Mouse (Mus musculus): Measurements from ENCODE around the gene Megf11. TPM values are rescaled to one million over a fixed set of nuclear protein-coding genes. Genes with fewer than 3 reads are reported as not detected.
A peak's percentile ranks its signal among the peaks of the same experiment; 100 is the strongest.

Megf11 gene
- polyA plus RNA-seq, 1 experiment from 2014 or later: 12.5 TPM

DNA sequence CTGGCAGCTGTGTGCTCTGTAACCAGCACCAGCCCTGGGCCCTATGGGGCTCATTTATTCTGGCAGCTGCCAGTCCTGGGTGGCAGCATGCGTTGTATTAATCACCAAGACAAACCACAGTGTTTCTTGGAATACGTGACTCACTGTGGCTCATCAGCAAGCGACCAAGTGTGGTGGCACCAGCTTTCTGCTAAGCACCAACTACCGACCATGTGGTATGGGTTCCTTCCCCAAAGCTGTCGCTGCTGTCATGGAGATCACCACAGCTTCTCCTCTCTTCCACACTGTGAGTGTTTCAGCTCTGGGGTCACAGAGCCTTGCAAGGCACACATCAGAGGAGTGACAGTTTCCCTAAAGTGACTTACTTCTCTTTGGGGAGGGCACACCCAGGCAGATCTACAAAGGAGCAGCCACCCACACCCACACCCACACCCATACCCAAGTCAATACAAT, 178.9 kb downstream of the Megf11 start:
- Histone ChIP-seq H3K4me3 (no peak overlapping the region), H3K9me3 (peaks cover 9% of the 10 kb centered on the region), H3K27ac (no peak overlapping the region), H3K36me3 (no peaks in the 10 kb centered on the region), H3K4me1 (0 out of 2 replicates have a peak, but pooled peaks cover 6% of the 10 kb centered on the region), H3K27me3 (replicated peaks) (no peaks in the 10 kb centered on the region), H3K4me2 (replicated peaks) (no peak overlapping the region), H3K9ac (no peak overlapping the region)
- 81% methylated on average over 5 of the region's 5 CpGs for WGBS
- ATAC-seq (ENCODE audit: low FRiP score, low read depth): no peak

DNA sequence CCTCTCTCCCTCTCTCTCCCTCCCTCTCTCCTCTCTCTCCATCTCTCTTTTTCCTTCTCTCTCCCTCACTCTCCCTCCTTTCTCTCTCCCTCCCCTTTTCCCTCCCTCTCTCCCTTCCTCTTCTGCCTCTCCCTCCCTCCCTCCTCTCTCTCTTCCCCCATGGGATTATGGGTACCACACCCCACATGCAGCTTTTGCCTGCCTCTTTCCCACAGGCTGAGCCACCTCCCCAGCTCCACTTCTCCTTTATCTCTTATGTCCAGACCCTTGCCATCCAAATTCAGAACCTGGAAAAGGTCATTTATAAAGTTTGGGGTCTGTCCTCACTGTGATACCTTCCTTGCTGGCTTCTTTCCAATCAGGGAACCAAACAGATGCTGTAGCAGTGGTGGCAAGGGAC, 180.5 kb downstream of the Megf11 start:
- peaks cover 9% of the 10 kb centered on the region; the same call in 1 of the 2 replicates for H3K4me1 ChIP-seq
- peaks cover 9% of the 10 kb centered on the region for H3K9me3 ChIP-seq
- no peak overlapping the region for H3K4me2 ChIP-seq (replicated peaks)
- no peaks in the 10 kb centered on the region for H3K27me3 ChIP-seq (replicated peaks)
- no peak overlapping the region for H3K4me3 ChIP-seq
- no peak overlapping the region for H3K27ac ChIP-seq
- ATAC-seq (ENCODE audit: low FRiP score, low read depth): no peak
- H3K9ac ChIP-seq: no peak overlapping the region
- no peaks in the 10 kb centered on the region for H3K36me3 ChIP-seq

DNA sequence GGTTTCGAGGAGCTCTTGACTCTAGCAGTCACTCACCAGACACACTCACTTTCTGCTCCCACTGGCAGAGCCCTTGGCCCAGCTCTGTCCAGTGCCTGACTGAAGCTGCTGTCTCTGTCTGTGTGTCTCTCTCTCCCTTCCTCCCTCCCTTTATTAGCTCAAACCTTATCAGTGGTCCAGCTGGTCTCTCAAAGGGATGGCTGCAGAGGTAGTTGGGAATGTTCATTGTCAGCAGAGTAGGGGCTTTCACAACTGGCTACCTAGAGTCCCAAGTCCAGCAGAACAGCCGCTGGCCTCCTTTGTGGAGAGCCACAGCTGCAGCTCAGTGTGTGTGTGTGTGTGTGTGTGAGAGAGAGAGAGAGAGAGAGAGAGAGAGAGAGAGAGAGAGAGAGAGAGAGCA, 180.9 kb downstream of the Megf11 start:
- ATAC-seq (ENCODE audit: low FRiP score, low read depth): no peak
- Histone ChIP-seq H3K27ac (no peak overlapping the region), H3K4me1 (peaks cover 9% of the 10 kb centered on the region; the same call in 1 of the 2 replicates), H3K9me3 (peaks cover 9% of the 10 kb centered on the region), H3K4me3 (no peak overlapping the region), H3K27me3 (replicated peaks) (no peaks in the 10 kb centered on the region), H3K4me2 (replicated peaks) (no peak overlapping the region), H3K36me3 (no peaks in the 10 kb centered on the region), H3K9ac (no peak overlapping the region)
- 69% methylated on average over 2 of the region's 2 CpGs for WGBS

DNA sequence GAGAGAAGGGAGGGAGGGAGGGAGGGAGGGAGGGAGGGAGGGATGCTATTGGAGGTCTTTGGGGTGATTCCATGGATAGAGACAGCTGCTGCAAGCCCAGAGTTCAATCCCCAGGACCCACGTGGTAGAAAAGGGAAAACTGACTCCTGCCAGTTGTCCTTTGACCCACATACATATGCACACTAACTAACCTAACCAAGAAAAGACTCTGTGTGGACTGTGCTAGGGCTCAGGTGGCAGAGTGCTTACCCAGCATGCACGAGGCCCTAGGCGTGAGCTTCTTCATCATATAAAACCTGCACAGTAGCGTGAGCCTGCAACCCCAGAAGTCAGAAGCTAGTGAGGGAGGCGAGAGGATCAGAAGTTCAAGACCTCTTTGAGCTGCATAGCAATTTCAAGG, 182.1 kb downstream of the Megf11 start:
- H3K4me1 ChIP-seq: peaks cover 9% of the 10 kb centered on the region; the same call in 1 of the 2 replicates
- 66% methylated on average over 5 of the region's 5 CpGs for WGBS
- no peak overlapping the region for H3K4me2 ChIP-seq (replicated peaks)
- H3K27ac ChIP-seq: no peak overlapping the region
- peaks cover 9% of the 10 kb centered on the region for H3K9me3 ChIP-seq
- H3K36me3 ChIP-seq: no peaks in the 10 kb centered on the region
- H3K27me3 ChIP-seq (replicated peaks): no peaks in the 10 kb centered on the region
- no peak for ATAC-seq (ENCODE audit: low FRiP score, low read depth)
- no peak overlapping the region for H3K4me3 ChIP-seq
- no peak overlapping the region for H3K9ac ChIP-seq

DNA sequence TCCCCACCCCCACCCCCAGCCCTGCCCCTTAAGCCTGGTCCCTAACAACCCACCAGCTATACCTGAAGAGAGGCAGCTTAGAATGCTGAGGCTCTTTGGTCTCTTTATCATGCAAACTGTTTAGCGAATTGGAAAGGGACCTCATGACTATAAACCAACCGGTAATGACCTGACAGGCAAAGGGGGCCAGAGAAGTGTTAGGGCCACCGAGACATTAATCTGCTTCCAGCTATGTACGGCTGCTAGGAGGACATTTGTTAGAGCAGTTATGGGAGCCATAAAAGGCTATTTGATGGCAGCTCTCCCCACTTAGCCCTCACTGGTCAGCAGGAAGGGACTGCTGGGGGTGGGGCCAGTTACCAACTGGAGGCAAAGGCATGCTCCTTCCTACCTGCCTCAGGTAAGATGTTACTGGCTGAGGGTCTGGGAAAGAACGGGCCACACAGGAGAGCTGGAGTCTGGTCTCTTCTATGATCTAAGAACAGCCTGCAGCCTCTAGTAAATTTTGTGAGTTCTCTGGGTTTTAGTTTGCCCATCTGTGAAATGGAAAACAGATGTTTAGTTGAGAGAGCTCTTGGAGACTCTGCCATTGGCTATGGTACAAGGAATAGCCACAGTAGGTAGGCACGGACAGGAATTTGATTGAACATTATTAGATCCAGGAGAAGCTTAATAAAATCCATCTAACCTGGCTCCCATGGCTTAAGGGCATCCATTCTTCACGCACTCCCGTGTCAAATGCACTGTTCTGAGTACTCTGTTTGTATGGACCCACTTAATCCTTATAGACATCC, 183.2 kb downstream of the Megf11 start:
- Histone ChIP-seq H3K9me3 (no peaks in the 10 kb centered on the region), H3K36me3 (no peaks in the 10 kb centered on the region), H3K27ac (no peak overlapping the region), H3K27me3 (replicated peaks) (no peaks in the 10 kb centered on the region), H3K4me2 (replicated peaks) (no peak overlapping the region), H3K9ac (no peak overlapping the region), H3K4me1 (peaks cover 9% of the 10 kb centered on the region; the same call in 1 of the 2 replicates), H3K4me3 (no peak overlapping the region)
- no peak for ATAC-seq (ENCODE audit: low FRiP score, low read depth)
- 34% methylated on average over 8 of the region's 8 CpGs for WGBS

DNA sequence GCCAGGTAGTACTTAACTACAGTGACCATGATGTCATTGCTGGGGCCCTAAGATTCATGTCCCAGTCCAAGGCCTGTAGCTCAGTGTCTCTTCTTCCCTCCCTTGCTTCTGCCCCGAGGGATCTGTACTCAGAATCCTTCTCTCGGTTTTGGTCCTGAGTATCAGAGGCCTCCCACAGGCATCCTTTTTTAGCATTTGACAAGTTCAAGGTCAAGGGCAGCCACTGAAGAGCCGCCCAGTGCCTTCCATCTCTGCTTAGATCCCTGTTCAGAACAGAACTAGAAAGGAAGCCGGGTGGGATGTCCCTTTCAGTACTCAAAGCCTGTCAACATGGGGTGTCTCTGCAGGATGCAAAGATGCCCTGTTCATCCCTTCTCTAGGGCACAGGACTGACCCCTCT, 185.0 kb downstream of the Megf11 start:
- Histone ChIP-seq H3K27ac (no peak overlapping the region), H3K27me3 (replicated peaks) (no peaks in the 10 kb centered on the region), H3K4me3 (no peak overlapping the region), H3K4me1 (peaks cover 9% of the 10 kb centered on the region), H3K9me3 (no peaks in the 10 kb centered on the region), H3K36me3 (no peaks in the 10 kb centered on the region), H3K4me2 (replicated peaks) (no peak overlapping the region), H3K9ac (no peak overlapping the region)
- no peak for ATAC-seq (ENCODE audit: low FRiP score, low read depth)
- 58% methylated on average over 4 of the region's 4 CpGs for WGBS

DNA sequence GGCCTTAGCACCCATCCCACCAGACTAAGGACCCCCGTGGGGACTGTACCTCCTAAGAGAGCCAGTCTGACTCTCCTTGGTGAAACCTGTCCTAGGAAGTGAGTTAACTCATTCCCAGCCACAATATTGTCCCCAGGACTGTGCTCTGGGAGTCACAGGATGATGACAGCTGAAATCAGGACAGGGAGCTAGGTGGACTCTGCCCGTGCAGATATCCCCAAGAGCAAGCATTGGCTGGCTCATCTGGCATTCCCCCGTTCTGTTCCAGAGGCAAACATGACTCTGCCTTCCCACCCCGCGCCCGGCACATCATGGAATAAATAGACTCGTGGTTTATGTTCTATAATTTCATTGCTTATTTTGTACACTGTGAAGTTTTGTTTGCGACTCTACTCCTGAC, 185.7 kb downstream of the Megf11 start:
- Histone ChIP-seq H3K9ac (no peak overlapping the region), H3K4me1 (peaks cover 11% of the 10 kb centered on the region), H3K4me3 (no peak overlapping the region), H3K9me3 (no peaks in the 10 kb centered on the region), H3K27me3 (replicated peaks) (no peaks in the 10 kb centered on the region), H3K27ac (no peak overlapping the region), H3K4me2 (replicated peaks) (no peak overlapping the region), H3K36me3 (no peaks in the 10 kb centered on the region)
- WGBS: 91% methylated on average over 8 of the region's 8 CpGs
- no peak for ATAC-seq (ENCODE audit: low FRiP score, low read depth)

DNA sequence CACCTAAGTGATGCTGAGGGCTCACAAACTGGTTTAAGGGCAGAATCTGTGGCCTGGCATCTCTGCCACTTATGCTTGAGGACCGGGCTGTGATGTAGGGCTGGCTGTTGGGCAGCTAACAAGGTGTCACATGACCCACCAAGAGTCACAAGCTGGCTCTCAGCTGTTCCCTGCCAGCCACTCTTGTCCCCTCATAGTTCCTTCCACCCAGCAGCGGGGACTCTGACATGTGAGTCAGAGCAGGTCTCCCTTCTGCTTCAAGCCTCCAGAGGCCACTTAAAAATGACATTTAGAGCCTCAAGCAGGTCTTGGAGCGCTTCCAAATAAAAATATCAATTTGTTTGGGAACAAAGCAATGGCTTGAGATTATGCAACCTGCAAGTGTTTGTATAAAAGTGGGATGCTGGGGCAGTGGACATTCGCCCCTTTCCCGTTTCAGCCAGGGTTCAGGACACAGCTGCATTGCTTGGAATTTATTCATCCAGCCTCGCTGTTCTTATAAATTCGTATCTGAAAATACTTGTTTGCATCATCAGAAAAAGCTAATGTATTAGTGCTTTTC, 187.3 kb downstream of the Megf11 start:
- H3K36me3 ChIP-seq: no peaks in the 10 kb centered on the region
- no peaks in the 10 kb centered on the region for H3K9me3 ChIP-seq
- H3K27me3 ChIP-seq (replicated peaks): no peaks in the 10 kb centered on the region
- no peak overlapping the region for H3K4me2 ChIP-seq (replicated peaks)
- peaks cover 21% of the 10 kb centered on the region for H3K4me1 ChIP-seq
- no peak overlapping the region for H3K9ac ChIP-seq
- no peak overlapping the region for H3K27ac ChIP-seq
- WGBS: 81% methylated on average over 7 of the region's 7 CpGs
- H3K4me3 ChIP-seq: no peak overlapping the region
- no peak for ATAC-seq (ENCODE audit: low FRiP score, low read depth)

DNA sequence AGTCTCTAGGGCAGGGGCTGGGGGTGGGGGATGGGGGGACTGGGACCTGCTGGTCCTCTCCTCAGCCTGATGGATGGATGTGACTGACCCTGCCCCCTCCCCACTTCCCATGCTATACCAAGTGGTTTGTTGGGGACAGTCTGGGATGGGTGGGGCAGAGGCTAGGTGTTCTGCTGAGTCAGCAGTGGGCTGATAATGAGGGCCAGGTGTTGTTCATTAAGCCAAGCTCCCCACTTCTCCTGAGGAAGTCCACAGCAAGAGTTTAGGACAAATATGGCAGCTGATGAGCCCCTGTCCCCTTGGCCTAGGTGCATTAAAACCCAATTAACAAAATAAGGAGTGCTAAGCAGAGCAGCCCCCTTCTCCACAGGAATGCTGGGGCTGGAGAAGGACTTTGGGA, 190.2 kb downstream of the Megf11 start:
- H3K4me2 ChIP-seq (replicated peaks): no peak overlapping the region
- no peak overlapping the region for H3K9ac ChIP-seq
- H3K36me3 ChIP-seq: no peaks in the 10 kb centered on the region
- no peak for ATAC-seq (ENCODE audit: low FRiP score, low read depth)
- no peak overlapping the region for H3K4me3 ChIP-seq
- no peaks in the 10 kb centered on the region for H3K9me3 ChIP-seq
- H3K27me3 ChIP-seq (replicated peaks): no peaks in the 10 kb centered on the region
- H3K4me1 ChIP-seq: peaks cover 13% of the 10 kb centered on the region
- no peak overlapping the region for H3K27ac ChIP-seq

DNA sequence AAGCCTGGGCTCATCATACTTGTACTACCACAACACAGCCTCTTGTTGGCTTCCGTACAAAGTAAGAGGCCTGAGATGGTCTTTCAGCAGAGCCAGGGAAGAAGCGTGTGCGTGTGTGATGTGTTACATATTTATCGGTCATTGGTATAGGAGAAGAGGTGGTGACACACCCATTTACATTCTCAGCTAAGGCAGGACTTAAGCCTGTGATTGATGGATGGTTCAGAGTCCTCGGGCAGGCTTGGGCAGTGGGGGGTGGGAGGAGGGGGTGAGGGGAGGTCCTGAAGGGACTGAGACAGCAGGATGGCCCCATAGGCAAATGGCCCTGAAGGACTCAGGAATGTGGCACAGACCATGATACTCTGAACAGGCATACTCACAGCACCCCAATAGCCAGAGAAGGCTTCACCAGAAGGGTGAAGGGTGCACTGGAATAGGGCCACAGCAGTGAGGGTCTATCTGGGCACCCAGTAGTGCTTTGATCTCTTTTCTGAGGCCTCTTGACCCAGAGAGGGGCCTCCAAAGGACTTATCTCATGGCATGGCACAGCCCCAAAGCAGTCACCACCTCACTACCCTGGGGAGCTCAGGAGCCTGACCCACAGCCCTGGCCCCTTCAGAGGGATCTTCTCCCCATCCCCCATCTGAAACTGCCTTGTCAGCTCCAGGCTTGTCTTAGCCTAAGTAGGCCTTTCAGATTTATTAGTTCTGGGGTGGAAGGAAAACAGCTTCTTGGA, 190.9 kb downstream of the Megf11 start:
- 60% methylated on average over 5 of the region's 5 CpGs for WGBS
- Histone ChIP-seq H3K36me3 (no peaks in the 10 kb centered on the region), H3K4me3 (no peak overlapping the region), H3K4me2 (replicated peaks) (no peak overlapping the region), H3K9me3 (no peaks in the 10 kb centered on the region), H3K9ac (no peak overlapping the region), H3K4me1 (peaks cover 13% of the 10 kb centered on the region), H3K27ac (no peak overlapping the region), H3K27me3 (replicated peaks) (no peaks in the 10 kb centered on the region)
- ATAC-seq (ENCODE audit: low FRiP score, low read depth): peak; percentile 44; the same call in 1 of the 2 replicates

DNA sequence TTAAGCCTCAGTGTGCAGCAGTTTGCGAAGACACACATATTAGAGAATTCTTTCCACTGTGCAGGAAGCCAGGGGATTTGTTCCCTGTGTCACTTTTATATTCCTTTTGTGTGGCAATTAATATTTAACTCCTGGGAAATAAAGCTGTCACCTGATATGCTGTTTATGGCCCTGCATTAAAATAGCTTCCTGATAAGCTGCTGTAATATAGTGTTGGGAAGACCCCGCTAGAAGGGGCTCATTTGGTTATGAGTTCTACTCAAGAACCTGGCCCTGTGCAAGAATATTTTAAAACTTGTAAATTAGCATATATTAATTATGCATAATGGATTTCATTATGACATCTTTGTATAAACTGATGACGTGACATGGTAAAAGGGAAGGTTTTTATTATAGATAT, 191.7 kb downstream of the Megf11 start:
- WGBS: 56% methylated on average over 3 of the region's 3 CpGs
- ATAC-seq (ENCODE audit: low FRiP score, low read depth): no peak

DNA sequence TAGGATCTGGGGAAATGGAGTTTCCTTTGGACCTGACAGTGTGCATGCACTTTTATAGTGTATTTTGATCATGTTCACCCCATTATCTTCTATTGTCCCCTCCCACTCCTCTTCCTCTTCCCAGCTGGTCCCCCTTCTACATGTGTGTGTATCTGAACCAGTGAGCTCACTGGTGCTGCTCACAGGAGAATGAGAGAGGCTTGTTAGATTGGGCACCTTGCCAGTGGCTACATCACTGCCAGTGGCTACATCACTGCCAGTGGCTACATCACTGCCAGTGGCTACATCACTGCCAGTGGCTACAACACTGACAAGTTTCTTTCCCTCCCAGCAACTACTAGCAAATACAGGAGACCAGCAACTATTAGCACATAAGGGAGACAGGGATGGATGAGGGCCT, 192.6 kb downstream of the Megf11 start:
- Histone ChIP-seq H3K4me1 (peaks cover 13% of the 10 kb centered on the region), H3K4me3 (no peak overlapping the region)

More for the DNA sequence above, 191.7 kb downstream of the Megf11 start:
- no peak overlapping the region for H3K4me3 ChIP-seq
- H3K4me2 ChIP-seq (replicated peaks): no peak overlapping the region
- H3K9me3 ChIP-seq: no peaks in the 10 kb centered on the region
- H3K4me1 ChIP-seq: peaks cover 13% of the 10 kb centered on the region
- H3K36me3 ChIP-seq: no peaks in the 10 kb centered on the region
- H3K27me3 ChIP-seq (replicated peaks): no peaks in the 10 kb centered on the region
- no peak overlapping the region for H3K9ac ChIP-seq
- no peak overlapping the region for H3K27ac ChIP-seq

More for the DNA sequence above, 192.6 kb downstream of the Megf11 start:
- H3K27me3 ChIP-seq (replicated peaks): no peaks in the 10 kb centered on the region
- no peaks in the 10 kb centered on the region for H3K9me3 ChIP-seq
- no peak overlapping the region for H3K9ac ChIP-seq
- H3K36me3 ChIP-seq: no peaks in the 10 kb centered on the region
- H3K4me2 ChIP-seq (replicated peaks): no peak overlapping the region
- no peak for ATAC-seq (ENCODE audit: low FRiP score, low read depth)
- H3K27ac ChIP-seq: no peak overlapping the region

Measured in neural tube, embryonic 12.5 days (tissue).